Mouse (Mus musculus) Patski (cell line): Measurements from ENCODE around the gene Stoml2. TPM values are rescaled to one million over a fixed set of nuclear protein-coding genes. Genes with fewer than 3 reads are reported as not detected.
"Not testable (repeated sequence)": the region's sequence is repeated elsewhere in the genome, so short reads cannot be mapped to it uniquely, and the experiment has no call there.

Source experiments
- ATAC-seq: fragments of 100-300 bp; one replicate; pipeline ENCODE4 v1.8.0; 2021
- CTCF ChIA-PET: fragments of 350-600 bp; sonication (Branson Sonifier 250); formaldehyde crosslinking; loops from one replicate; lab custom pipeline; 2022; ENCODE audit warnings: inconsistent platforms; lab: Charles Lee
- POLR2A ChIA-PET: fragments of 350-600 bp; sonication (Branson Sonifier 250); formaldehyde crosslinking; loops from one replicate; lab custom pipeline; 2022; ENCODE audit warnings: antibody characterized with exemption, inconsistent platforms; lab: Charles Lee
- DNase-seq: peaks from one replicate; pipeline ENCODE4 v3.0.0-alpha.2; 2011; ENCODE audit warnings: low read depth, low spot score
- H3K27me3 ChIP-seq: fragments of 371-371 bp; one replicate; pipeline ENCODE4 v1.5.1; 2021
- CTCF ChIP-seq: fragments of 100-300 bp; IDR thresholded peaks from one replicate; pipeline ENCODE4 v1.5.1; 2021
- in situ Hi-C: fragments of 300-500 bp; cut with MboI; formaldehyde crosslinking; loops from 3 replicates; pipeline ENCODE4 v1.11.1; 2018; ENCODE audit warnings: low pct_unique_long_range_greater_than_20kb, mixed read lengths
- polyA plus RNA-seq: library from polyadenylated mRNA; unstranded; gene quantifications from one replicate; pipeline ENCODE4 v1.2.3, GENCODE M21; 2021

Gene Stoml2
- polyA plus RNA-seq, 1 experiment from 2014 or later = 134 TPM

DNA sequence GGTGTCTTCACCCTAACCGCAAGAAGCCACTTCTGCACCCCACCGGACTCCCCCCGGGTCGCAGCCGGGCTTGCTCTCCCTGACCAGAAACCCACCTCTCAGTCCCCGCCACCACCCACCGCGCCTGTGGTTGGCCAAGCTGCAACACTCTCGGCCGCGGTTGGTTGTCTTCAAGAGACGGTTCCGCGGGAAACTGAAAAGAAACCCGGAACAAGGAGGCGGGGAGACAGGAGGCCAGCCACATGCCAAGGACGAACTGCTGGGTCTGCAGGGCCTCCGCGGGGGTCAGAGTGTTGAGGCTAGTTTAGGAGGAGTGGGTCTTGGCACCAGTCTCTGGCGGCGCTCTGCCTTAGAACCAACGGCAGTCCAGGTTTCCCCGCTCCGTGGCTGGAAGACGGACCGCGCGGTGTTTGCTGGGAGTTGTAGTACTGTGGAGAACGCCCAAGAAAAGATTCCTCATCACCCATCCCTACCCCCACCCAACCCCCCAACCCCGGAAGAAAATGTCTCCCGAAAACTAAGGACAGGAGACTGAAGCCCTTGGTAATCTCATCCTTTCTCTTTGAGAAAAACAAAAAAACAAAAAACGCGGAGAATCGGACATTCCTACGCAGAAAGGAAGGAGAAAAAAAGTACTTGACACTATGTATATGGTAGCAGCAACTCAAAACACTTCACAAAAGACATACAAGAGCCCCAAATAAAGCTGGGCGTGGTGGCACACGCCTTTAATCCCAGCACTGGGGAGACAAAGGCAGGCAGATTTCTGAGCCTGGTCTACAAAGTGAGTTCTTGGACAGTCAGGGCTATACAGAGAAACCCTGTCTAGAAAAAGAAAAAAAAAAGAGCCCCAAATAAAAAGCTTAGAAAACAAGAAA, 21.1 kb downstream of the Stoml2 start, which contains the start of gene Fancg:
Fancg (minus strand) TSS at position 346 of the 878 bp plus-strand sequence.
- no peaks in the 10 kb centered on the region for H3K27me3 ChIP-seq
- in situ Hi-C loops = no loop called here
- no peak for TF ChIP-seq CTCF
- peak; percentile 87 for ATAC-seq
- ChIA-PET CTCF (interaction anchor here (0.8 kb wide), 1 partner anchor 9 kb away, joined by 3 read pairs; no protein-coding TSS in a partner anchor), POLR2A (interaction anchor here (0.9 kb wide), 1 partner anchor 21 kb away, joined by 6 read pairs; the partner anchor contains the start of gene Stoml2)
- DNase-seq = no peak

DNA sequence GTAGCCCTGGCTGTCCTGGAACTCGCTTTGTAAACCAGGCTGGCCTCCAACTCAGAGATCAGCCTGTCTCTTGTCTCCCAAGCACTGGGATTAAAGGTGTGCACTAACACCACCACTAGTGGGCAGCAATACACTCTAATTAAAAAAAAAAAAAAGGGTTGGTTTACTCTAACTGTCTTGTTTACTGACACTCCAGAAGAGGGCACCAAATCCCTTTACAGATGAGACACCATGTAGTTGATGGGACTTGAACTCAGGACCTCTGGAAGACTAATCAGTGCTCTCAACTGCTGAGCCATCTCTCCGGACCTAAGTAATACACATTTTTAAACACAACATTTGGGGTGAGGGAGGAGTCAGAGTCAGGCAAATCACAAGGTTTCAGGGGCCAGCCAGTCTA, 25.7 kb downstream of the Stoml2 start:
- ATAC-seq (no peak), DNase-seq (no peak)
- no peaks in the 10 kb centered on the region for H3K27me3 ChIP-seq
- in situ Hi-C loops = no loop called here
- ChIA-PET CTCF (interaction anchor here (1.3 kb wide), 1 partner anchor 19 kb away, joined by 9 read pairs; the partner anchor contains the start of gene Pigo), POLR2A (no interaction called here)
- no peak for TF ChIP-seq CTCF

DNA sequence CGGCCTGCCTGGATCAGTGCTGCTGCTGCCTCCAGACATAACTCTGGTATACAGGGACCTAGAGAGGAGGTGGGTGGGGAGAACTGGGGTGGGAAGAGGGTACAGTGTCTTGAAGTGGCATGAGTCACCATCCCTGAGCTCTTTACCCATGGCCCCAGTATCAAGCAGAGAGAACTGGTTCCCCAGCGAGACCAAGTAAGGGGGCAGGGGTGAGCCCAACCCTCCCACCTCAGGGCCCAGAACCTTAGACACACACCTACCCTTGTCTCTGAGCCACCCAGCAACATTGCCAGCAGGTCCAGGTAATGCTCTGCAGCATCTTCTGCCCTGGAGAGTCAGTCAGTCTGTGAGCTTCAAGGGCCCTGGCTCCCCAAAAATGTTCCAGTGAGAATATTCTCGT, 26.6 kb downstream of the Stoml2 start:
- POLR2A ChIA-PET = interaction anchor here (0.6 kb wide), 1 partner anchor 490 kb away, joined by 4 read pairs; no protein-coding TSS in a partner anchor
- in situ Hi-C loops = no loop called here
- no peak for TF ChIP-seq CTCF
- CTCF ChIA-PET = interaction anchor here (1.3 kb wide), 1 partner anchor 20 kb away, joined by 9 read pairs; the partner anchor contains the start of gene Pigo
- H3K27me3 ChIP-seq = no peaks in the 10 kb centered on the region
- DNase-seq = no peak
- ATAC-seq = no peak

DNA sequence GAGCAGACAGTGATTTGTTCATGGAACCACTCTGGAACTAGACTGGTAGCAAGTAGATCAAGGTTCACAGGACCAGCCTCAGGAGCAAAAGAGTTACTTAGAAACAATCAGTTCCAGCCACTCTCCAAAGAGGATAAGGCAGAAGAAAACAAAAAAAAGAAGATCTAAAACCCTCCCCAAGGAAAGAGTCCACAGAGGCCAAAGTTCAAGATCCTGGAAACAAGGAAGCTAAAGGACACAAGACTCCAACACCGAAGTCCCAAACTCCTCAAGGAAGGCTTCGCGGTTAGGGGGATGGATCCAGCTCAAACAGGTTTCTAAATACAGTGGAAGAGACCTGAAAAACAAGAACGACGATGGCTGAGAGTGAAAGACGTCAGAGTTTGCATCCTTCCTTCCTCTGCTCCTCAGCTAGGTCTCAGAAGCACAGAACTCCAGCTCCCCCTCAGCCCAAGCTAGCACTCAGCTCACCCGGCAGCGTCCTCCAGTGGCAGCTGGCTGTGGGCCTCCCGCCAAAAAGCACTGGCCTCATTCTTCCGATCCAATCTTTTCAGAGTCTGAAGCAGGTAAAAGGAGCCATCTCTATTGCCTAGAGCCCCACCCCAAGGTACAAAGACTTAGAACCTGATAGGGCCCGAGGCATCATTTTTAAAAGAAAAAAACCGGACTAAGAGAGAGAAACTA, 28.6 kb downstream of the Stoml2 start:
- DNase-seq (no peak), ATAC-seq (no peak)
- POLR2A ChIA-PET = no interaction called here
- CTCF ChIA-PET = no interaction called here
- TF ChIP-seq CTCF = no peak
- no peaks in the 10 kb centered on the region for H3K27me3 ChIP-seq
- in situ Hi-C loops = no loop called here

DNA sequence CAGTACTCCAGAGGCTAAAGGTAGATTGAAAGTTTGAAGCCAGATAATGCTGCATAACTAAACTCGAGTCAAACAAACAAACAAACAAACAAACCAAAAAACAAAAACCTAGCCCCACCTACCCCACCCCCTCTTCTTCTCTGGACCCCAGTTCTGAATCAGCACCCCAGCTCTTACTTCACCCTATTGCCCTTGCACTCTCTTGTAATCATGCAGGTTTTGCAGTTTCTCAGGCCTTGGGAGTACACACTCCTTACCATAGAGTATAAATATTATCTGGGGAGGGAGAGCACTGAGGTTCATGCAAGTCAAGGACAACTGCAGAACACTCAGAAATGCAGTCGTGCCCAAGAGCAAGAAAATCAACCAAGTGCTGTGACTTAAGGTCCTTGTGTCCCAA, 30.2 kb downstream of the Stoml2 start:
- no peak for TF ChIP-seq CTCF
- ATAC-seq (no peak), DNase-seq (no peak)
- H3K27me3 ChIP-seq = no peaks in the 10 kb centered on the region
- ChIA-PET POLR2A (interaction anchor here (0.6 to 0.7 kb wide), 2 partner anchors 24 to 50 kb away, joined by 3 to 4 read pairs; partner anchors contain the start of gene Pigo), CTCF (interaction anchor here (1.4 kb wide), 1 partner anchor 24 kb away, joined by 4 read pairs; the partner anchor contains the start of gene Pigo)
- in situ Hi-C loops = no loop called here

DNA sequence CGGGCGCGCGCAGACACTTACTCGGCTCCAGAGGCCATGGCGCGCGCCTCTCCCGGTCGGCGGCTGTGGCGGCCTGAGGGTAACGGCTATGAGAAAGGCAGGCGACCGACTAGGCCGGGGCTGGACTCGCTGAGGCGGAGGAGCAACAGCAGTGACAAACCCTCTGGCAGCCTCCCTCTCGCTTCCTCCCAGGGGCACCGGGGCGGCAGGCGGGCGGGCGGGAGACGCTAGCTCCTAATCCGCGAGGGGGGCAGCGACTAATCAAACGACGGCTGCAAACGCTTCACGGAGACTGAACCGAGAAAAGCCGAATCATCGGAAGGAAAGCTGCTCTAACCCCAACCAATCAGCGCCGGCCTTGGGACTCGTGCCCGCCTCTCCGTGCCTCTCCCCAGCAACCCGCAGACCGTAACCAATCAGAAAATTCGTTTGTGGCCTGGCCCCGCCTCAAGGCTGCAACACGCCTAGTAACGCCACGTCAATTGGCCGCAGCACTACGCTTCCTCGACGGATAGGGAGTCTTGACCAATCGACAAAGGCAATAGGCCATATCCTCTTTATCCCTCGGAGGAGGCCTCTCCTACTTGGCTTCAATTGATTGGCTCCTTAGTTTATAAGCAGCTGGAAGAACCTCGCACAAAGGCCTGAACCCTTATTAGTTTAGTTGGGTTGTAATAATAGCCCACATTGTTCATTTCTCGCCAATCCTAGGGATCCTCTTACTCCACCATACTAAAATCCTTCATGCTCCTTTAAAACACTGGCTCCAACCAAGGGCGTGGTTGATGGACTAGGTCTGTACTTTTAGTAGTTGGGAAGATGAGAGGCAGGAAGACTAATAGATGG, 31.1 kb downstream of the Stoml2 start, which contains the start of gene Vcp:
Vcp (minus strand) TSS at position 367 of the 846 bp plus-strand sequence.
- in situ Hi-C loops, H3K27me3 ChIP-seq: not testable (repeated sequence)
- ChIA-PET POLR2A (interaction anchor here (0.6 kb wide), 1 partner anchor 49 kb away, joined by 3 read pairs; no protein-coding TSS in a partner anchor), CTCF (interaction anchor here (1.4 kb wide), 1 partner anchor 25 kb away, joined by 4 read pairs; the partner anchor contains the start of gene Pigo)
- peak; percentile 97 for ATAC-seq
- DNase-seq = peak; percentile 96

DNA sequence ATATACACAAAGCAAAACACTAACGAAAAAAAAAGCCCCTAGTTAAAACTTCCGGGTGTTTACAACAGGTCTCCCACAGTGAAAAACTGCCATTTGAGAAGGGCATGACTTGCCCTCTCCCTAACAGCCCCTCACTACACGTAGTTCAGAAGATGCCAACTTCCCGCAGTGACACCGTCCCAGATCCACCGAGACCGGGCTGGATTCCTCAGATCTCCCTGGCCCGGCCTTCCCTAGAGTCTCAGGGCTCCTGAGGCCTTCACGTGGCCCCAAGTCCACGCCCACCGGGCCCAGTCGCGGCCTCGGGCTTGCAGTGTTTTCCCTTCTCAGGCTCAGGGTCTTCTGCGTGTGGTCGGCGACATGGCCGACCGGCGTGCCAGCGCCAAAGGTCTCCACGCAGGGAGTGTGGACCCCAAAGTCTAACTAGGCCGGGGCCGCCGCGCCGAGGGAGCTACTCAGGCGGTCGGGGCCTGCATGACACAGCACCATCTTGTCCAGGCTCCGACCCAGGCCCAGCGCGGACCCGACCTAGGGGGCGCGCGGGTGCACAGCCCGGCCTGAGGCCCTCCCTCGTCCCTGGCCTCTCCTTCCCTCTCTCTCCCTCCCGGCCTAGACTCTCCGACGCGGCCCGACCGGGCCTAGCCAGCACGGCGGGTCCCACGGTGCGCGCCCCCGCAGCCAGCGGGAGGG, 31.9 kb downstream of the Stoml2 start:
- ChIA-PET POLR2A (interaction anchor here (0.8 to 1.1 kb wide), 2 partner anchors 26 to 493 kb away, joined by 4 to 6 read pairs; no protein-coding TSS in a partner anchor), CTCF (no interaction called here)
- ATAC-seq (peak; percentile 46), DNase-seq (peak; percentile 43)
- in situ Hi-C loops = no loop called here
- peak; percentile 72 for TF ChIP-seq CTCF
- H3K27me3 ChIP-seq = no peaks in the 10 kb centered on the region

DNA sequence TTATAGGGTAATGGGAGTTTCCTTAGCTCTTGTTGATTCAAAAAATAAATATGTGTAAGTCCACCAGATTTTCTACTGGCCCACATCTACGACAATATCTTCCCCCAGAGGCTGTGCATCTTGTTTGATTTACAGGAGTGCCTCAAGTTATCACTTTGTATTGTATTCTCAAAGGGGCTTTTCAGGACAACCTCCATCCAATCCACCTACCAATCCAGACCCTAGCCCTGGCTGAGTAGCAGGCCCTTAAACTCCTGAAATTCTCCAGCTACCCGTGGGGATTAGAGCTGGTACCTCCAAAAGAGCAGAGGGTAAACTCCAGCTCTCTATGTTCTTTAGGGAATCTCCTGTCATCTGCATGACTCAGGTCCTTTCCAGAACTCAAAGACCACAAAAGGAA, 33.5 kb downstream of the Stoml2 start:
- no peak for TF ChIP-seq CTCF
- in situ Hi-C loops = no loop called here
- no peaks in the 10 kb centered on the region for H3K27me3 ChIP-seq
- DNase-seq = no peak
- ChIA-PET POLR2A (no interaction called here), CTCF (interaction anchor here (1.1 to 2.4 kb wide), 2 partner anchors 14 to 27 kb away, joined by 3 to 6 read pairs; partner anchors contain the start of gene Pigo)
- no peak for ATAC-seq

DNA sequence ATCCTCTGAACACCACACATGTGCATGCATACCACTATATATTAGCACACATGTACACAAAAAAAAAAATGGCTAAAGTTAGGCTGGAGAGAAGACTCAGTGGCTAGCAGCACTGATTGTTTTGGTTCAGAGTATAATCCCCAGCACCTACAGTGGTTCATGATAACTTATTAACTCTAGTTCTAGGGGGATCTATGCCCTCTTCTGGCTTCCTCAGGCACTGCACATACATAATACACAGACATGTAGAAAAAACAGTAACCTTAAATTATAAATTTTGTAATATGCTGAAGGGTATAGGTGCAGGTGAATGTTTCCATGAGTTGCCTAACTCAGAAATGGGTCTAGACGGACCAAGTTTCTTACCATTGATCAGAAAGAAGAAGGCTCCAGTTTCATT, 43.2 kb downstream of the Stoml2 start:
- H3K27me3 ChIP-seq = no peaks in the 10 kb centered on the region
- in situ Hi-C loops = no loop called here
- ChIA-PET POLR2A (no interaction called here), CTCF (interaction anchor here (1.8 kb wide), 1 partner anchor 22 kb away, joined by 6 read pairs; no protein-coding TSS in a partner anchor)
- no peak for TF ChIP-seq CTCF
- ATAC-seq (no peak), DNase-seq (no peak)

DNA sequence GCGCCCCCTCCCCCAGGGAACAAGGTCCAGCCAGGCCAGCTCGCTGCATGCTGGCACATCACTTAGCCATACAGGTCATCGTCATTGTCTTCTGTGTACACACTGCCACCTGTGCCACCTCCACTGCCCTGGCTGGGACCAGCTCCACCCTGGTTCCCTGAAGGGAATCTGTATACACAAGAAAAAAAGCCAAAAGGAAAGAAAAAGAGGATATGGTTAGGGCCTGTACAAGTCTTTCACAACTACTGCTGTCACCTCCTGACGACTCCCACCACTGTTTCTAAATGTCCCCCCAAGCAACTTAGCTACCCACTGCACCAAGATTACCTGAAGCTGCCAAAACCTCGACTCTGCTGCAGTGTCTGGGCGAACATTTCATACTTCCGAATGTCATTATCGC, 51.0 kb downstream of the Stoml2 start:
- CTCF ChIA-PET = interaction anchor here (1.7 kb wide), 1 partner anchor 9 kb away, joined by 4 read pairs; no protein-coding TSS in a partner anchor
- in situ Hi-C loops, ATAC-seq, DNase-seq, POLR2A ChIA-PET, H3K27me3 ChIP-seq: not testable (repeated sequence)
